Mouse (Mus musculus): ENCODE measurements around the gene Lcat. TPM values are rescaled to one million over a fixed set of nuclear protein-coding genes. Genes with fewer than 3 reads are reported as not detected.
"Not testable (repeated sequence)": the region's sequence is repeated elsewhere in the genome, so short reads cannot be mapped to it uniquely, and the experiment has no call there.

The Lcat gene
- 10 to 100 TPM in 1 of 26 experiments, 1 to 10 TPM in 20, under 1 TPM in 4, not detected in 1; 0.46 to 10.3 (median 2.1) TPM for total RNA-seq (2018; cell fraction: chromatin; rRNA removed)
- total RNA-seq (2018; cell fraction: cytosol; rRNA removed) = under 1 TPM in 13 of 26 experiments, not detected in 13; 0.09 to 0.90 (median 0.23) TPM
- 10 to 100 TPM in 5 of 26 experiments, 1 to 10 TPM in 16, under 1 TPM in 5; 0.54 to 13.5 (median 2.5) TPM for total RNA-seq (2018; cell fraction: nucleus; rRNA removed)
- 0.10 to 0.28 TPM in 2 of 3 replicates, not detected in the other for polyA plus RNA-seq (2018)

DNA sequence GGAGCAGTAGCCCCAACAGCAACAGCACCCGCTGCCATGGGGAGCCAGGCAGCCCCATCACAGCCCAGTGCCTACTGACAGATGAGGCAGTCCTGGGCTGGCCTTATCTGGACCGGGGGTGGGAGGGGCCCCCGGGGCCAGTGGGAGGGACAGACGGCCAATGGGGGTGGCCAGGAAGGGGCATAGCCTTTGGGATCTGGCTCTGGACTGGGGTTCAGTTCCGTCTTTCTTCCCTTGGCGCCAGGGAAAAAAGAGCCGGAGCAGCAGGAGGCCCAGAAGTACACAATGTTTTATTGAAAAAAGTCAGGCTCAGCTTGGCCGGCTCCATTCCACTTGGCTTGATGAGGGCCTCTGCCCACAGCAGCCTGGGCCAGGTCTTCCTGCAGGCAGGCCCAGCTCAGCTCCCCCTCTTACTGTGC is at the start of gene Lcat:
Lcat (minus strand) TSS at position 62 of the 419 bp plus-strand sequence.
- Histone ChIP-seq H3K36me3 (ENCODE audit: inconsistent target) (peaks cover 42% of the 10 kb centered on the region; the same call in 1 of the 2 replicates), H3K27ac (no peak within 1 kb of the TSS), H3K79me2 (ENCODE audit: inconsistent target) (no peaks in the 10 kb centered on the region), H3K4me3 (ENCODE audit: inconsistent target) (no peak within 1 kb of the TSS)
- 96% methylated on average over 8 of the region's 8 CpGs for WGBS (ENCODE audit: missing documents)

- peak overlapping the region; percentile 86 for H3K27ac ChIP-seq
- 38% methylated on average over 5 of the region's 5 CpGs for WGBS (ENCODE audit: missing documents)
- H3K36me3 ChIP-seq (ENCODE audit: inconsistent target) = peaks cover 20% of the 10 kb centered on the region
Measured at GRCm38 (mm10) chr8:105992499-105992898, 49.3 kb upstream of the Lcat start.

DNA sequence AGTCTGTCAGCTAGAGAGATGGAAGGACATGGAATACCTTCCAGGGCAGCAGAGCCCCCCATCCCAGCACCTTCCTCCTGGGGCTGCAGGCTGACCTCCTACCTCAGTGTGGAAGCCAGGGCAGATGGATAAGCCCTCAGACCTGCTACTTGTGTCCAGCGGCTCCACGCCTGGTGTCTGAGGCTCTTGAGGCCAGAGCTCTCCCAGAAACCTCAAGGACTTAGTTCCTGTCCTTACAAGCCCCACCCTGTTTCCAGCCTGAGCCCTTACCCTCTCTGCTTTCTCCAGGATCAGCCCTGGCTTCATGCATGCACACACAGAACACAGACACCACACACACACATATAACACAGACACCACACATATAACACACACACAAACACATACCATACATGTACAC is 48.4 kb upstream of the Lcat start:
- peak overlapping the region; percentile 35 for H3K4me3 ChIP-seq (ENCODE audit: inconsistent target)
- 25% methylated on average over 2 of the region's 2 CpGs for WGBS (ENCODE audit: missing documents)

More at GRCm38 (mm10) chr8:105992499-105992898, 49.3 kb upstream of the Lcat start:
- peaks cover 18% of the 10 kb centered on the region for H3K79me2 ChIP-seq (ENCODE audit: inconsistent target)
- no peak overlapping the region for H3K4me3 ChIP-seq (ENCODE audit: inconsistent target)

DNA sequence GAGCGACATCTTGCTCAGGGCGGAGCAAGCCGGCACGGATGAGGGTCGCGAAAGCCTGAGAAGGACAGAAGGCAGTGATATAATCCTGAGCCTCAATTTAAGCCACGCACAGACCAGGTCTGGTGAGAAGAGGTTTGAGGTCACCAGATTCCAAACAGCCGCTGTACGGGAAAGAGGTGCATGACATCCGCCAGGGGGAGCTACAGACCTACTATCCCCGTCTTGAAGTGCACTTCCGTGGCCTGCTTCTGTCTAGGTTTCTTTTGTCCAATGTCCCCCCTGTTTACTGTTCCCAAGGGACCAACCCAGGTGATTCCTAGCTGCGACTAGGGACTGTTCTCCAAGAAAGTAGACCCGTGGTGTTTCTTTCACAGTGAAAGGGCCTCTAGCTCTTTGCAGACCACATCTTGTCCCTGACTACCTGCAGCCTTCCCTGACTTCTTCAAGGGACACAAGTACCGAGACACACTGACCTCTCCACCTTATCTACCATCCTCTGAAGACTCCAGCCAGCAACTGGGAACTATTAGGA is 47.7 kb upstream of the Lcat start, which contains the start of gene Dus2:
Dus2 (plus strand) TSS at position 482 of the 532 bp plus-strand sequence.
- peaks cover 24% of the 10 kb centered on the region for H3K36me3 ChIP-seq (ENCODE audit: inconsistent target)
- WGBS (ENCODE audit: missing documents) = 13% methylated on average over 15 of the region's 15 CpGs
- peaks cover 18% of the 10 kb centered on the region for H3K79me2 ChIP-seq (ENCODE audit: inconsistent target)
- H3K4me3 ChIP-seq (ENCODE audit: inconsistent target) = peak within 1 kb of the TSS; percentile 35
- peak within 1 kb of the TSS; percentile 86 for H3K27ac ChIP-seq

More for the DNA sequence above, 48.4 kb upstream of the Lcat start:
- Histone ChIP-seq H3K36me3 (ENCODE audit: inconsistent target) (peaks cover 24% of the 10 kb centered on the region), H3K79me2 (ENCODE audit: inconsistent target) (peaks cover 18% of the 10 kb centered on the region), H3K27ac (peak overlapping the region; percentile 86)

GRCm38 (mm10) chr8:105988546-105988945 is 45.4 kb upstream of the Lcat start:
- H3K4me3 ChIP-seq (ENCODE audit: inconsistent target) = no peak overlapping the region
- 94% methylated on average over 11 of the region's 11 CpGs for WGBS (ENCODE audit: missing documents)
- H3K79me2 ChIP-seq (ENCODE audit: inconsistent target) = peaks cover 18% of the 10 kb centered on the region
- no peak overlapping the region for H3K27ac ChIP-seq
- H3K36me3 ChIP-seq (ENCODE audit: inconsistent target) = peaks cover 32% of the 10 kb centered on the region

GRCm38 (mm10) chr8:105983406-105983805 is 40.2 kb upstream of the Lcat start:
- peaks cover 22% of the 10 kb centered on the region for H3K36me3 ChIP-seq (ENCODE audit: inconsistent target)
- WGBS (ENCODE audit: missing documents) = 35% methylated on average over 5 of the region's 11 CpGs
- H3K79me2 ChIP-seq (ENCODE audit: inconsistent target); H3K4me3 ChIP-seq (ENCODE audit: inconsistent target): not testable (repeated sequence)
- peak overlapping the region; percentile 48 for H3K27ac ChIP-seq

- Histone ChIP-seq H3K36me3 (ENCODE audit: inconsistent target) (peaks cover 8% of the 10 kb centered on the region; the same call in 1 of the 2 replicates), H3K27ac (no peak overlapping the region), H3K79me2 (ENCODE audit: inconsistent target) (no peaks in the 10 kb centered on the region), H3K4me3 (ENCODE audit: inconsistent target) (no peak overlapping the region)
- WGBS (ENCODE audit: missing documents) = 89% methylated on average over 1 of the region's 1 CpGs
Measured at GRCm38 (mm10) chr8:105981146-105981545, 38.0 kb upstream of the Lcat start.

GRCm38 (mm10) chr8:105979325-105979724 is 36.1 kb upstream of the Lcat start, which contains the start of gene Dpep3:
Gene Dpep3, minus strand, starts transcription at chr8:105979429.
- Histone ChIP-seq H3K79me2 (ENCODE audit: inconsistent target) (no peaks in the 10 kb centered on the region), H3K27ac (no peak within 1 kb of the TSS), H3K4me3 (ENCODE audit: inconsistent target) (no peak within 1 kb of the TSS), H3K36me3 (ENCODE audit: inconsistent target) (no peaks in the 10 kb centered on the region)
- WGBS (ENCODE audit: missing documents) = 96% methylated on average over 14 of the region's 15 CpGs

- Histone ChIP-seq H3K79me2 (ENCODE audit: inconsistent target) (no peaks in the 10 kb centered on the region), H3K36me3 (ENCODE audit: inconsistent target) (no peaks in the 10 kb centered on the region), H3K27ac (no peak overlapping the region), H3K4me3 (ENCODE audit: inconsistent target) (no peak overlapping the region)
- WGBS (ENCODE audit: missing documents) = 87% methylated on average over 7 of the region's 7 CpGs
Measured at GRCm38 (mm10) chr8:105975363-105975762, 32.2 kb upstream of the Lcat start.

GRCm38 (mm10) chr8:105971019-105971720 is 28.0 kb upstream of the Lcat start:
- H3K27ac ChIP-seq = no peak overlapping the region
- no peaks in the 10 kb centered on the region for H3K79me2 ChIP-seq (ENCODE audit: inconsistent target)
- H3K4me3 ChIP-seq (ENCODE audit: inconsistent target) = no peak overlapping the region
- WGBS (ENCODE audit: missing documents) = 87% methylated on average over 7 of the region's 8 CpGs
- no peaks in the 10 kb centered on the region for H3K36me3 ChIP-seq (ENCODE audit: inconsistent target)

GRCm38 (mm10) chr8:105969367-105969766 is 26.2 kb upstream of the Lcat start:
- no peaks in the 10 kb centered on the region for H3K36me3 ChIP-seq (ENCODE audit: inconsistent target)
- no peak overlapping the region for H3K27ac ChIP-seq
- H3K4me3 ChIP-seq (ENCODE audit: inconsistent target) = no peak overlapping the region
- H3K79me2 ChIP-seq (ENCODE audit: inconsistent target) = peaks cover 11% of the 10 kb centered on the region
- 100% methylated on average over 1 of the region's 1 CpGs for WGBS (ENCODE audit: missing documents)

GRCm38 (mm10) chr8:105966692-105967311 is 23.6 kb upstream of the Lcat start:
- Histone ChIP-seq H3K4me3 (ENCODE audit: inconsistent target) (no peak overlapping the region; the same call in 1 of the 2 replicates), H3K27ac (no peak overlapping the region), H3K79me2 (ENCODE audit: inconsistent target) (peaks cover 36% of the 10 kb centered on the region), H3K36me3 (ENCODE audit: inconsistent target) (no peaks in the 10 kb centered on the region)
- WGBS (ENCODE audit: missing documents) = 36% methylated on average over 19 of the region's 19 CpGs

- WGBS (ENCODE audit: missing documents) = 0% methylated on average over 35 of the region's 47 CpGs
- Histone ChIP-seq H3K27ac (no peak within 1 kb of the TSS), H3K4me3 (ENCODE audit: inconsistent target) (peak within 1 kb of the TSS; percentile 44), H3K79me2 (ENCODE audit: inconsistent target) (peaks cover 45% of the 10 kb centered on the region), H3K36me3 (ENCODE audit: inconsistent target) (no peaks in the 10 kb centered on the region)
Measured at GRCm38 (mm10) chr8:105965905-105966341, 22.7 kb upstream of the Lcat start, which contains the start of gene Slc12a4. Gene Slc12a4, minus strand, starts transcription at chr8:105966097.

- H3K4me3 ChIP-seq (ENCODE audit: inconsistent target) = peak overlapping the region; percentile 44
- no peak overlapping the region for H3K27ac ChIP-seq
- H3K36me3 ChIP-seq (ENCODE audit: inconsistent target) = no peaks in the 10 kb centered on the region
- peaks cover 47% of the 10 kb centered on the region for H3K79me2 ChIP-seq (ENCODE audit: inconsistent target)
- WGBS (ENCODE audit: missing documents) = 7% methylated on average over 40 of the region's 40 CpGs
Measured at GRCm38 (mm10) chr8:105965266-105965904, 22.2 kb upstream of the Lcat start.
